Mouse (Mus musculus) thymus, postnatal 36 days (tissue): ENCODE measurements around the gene Plekha8.
A peak's percentile ranks its signal among the peaks of the same experiment; 100 is the strongest.

Source experiments
- DNase-seq, 2 experiments: peaks; one replicate each; pipeline ENCODE4 v3.0.0; 2022; ENCODE audit warnings: mixed read lengths in 2 of 2

Plekha8 gene

DNA sequence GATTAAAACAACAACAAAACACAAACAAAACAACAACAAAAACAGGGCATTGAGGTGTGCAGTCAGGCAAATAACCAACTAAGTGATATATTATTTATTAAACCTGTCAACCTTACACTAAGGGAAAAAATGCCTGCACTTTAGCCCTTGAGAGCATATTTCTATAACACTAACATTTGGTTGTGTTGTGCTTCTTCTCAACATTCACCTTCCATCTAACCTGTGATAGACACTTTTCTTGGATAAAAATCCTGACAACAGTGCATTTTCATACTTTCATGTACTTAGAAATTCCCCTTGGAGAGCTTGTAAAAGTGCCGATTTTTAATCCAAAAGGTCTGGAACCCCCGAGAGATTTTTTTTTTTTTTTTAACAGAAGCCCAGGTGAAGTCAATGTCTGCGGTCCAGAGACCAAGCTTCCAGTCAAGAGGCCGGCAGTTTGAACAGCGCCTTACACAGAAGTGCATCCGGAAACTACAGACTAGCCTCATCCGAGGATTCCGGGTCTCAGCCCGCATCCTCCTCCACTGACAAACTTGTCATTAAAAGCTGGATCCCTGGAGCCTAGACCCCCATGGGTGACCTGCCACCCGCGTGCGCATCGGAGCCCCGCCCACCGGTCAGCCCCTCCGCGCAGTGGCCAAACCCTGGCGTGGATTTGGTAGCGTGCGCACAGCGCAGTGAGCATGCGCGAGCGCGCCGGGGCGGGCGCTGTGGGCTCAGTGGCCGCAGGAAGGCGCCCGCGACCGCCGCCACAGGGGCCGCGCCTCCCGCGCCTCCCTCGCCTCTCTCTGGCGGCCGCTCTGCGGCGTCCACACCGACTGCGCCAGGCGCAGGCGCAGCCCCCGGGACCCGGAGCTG lies at the start of gene Plekha8:
Gene Plekha8, plus strand, starts transcription at position 643 of the 861 bp plus-strand sequence.
- DNase-seq: peak; percentile 81 to 85

DNA sequence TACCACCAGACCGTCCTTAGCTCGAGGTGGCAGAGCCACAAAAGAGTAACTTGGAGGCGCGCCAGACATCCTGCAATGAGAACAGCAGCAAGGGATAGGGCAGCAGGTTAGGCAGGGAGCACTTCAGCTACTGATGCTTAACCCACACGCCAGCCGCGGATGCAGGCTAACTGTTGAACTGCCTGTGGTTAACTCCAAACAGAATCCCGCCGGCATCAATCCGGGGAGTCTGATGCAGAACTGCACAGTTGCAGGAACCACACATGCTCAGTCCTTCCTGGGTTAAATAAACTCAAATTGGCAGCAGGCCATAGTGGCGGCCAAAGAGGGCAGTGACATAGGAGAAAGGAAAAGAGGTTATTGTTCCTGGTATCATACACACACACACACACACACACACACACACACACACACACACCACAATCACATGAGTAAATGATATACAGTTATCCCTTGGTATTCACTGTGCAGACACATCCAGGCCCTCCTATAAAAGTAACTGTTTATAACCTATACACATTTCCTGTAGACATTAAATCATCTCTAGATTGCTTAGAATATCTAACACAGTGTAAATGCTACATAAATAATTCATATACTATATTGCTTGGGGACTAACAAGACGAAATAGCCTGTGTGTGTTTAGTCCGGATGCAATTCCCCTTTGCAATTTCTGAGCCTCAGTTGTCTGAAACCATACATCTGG lies 46.4 kb upstream of the Plekha8 start:
- no peak for DNase-seq

DNA sequence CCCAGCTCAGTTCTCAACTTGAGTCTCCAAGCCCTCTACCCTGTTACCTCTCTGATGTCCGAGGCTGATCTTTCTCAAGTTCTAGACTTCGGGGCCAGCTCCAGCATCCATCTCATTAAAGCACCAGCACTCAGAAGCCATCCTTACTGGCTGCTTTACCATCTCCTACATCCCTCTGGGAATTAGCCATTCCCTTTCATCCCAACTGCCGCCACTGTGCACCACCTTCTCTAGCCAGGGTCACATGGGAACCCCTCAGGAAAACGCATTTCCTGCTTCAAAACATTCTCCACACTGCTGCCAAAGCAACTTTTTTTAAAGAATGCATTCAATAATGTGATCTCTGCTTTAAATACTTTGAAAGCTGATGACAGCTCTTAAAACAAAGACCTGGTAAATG lies 45.6 kb upstream of the Plekha8 start:
- no peak for DNase-seq

DNA sequence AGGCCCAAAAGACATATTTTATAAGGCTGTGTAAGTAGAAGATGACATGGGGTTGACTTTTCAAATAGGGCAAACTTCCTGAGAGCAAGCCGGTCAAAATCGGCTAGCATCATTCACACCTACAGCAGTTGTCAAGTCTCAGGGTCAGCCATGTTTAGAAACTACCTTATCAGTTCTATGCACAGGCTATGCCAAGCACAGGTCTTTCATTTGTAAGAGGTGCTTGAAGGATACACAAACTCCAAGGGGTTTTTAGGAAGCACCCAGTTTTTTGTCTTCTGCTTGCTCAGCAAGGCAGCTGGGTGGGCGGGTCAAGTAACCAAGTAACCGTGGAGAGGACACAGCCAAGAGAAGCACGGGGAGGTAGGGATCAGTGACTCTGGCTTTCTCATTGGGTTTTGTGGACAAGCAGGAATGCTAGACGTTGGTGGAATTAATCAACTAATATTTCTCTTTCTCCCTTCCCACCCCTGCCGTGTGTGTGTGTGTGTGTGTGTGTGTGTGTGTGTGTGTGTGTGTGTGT lies 44.0 kb upstream of the Plekha8 start:
- no peak for DNase-seq

DNA sequence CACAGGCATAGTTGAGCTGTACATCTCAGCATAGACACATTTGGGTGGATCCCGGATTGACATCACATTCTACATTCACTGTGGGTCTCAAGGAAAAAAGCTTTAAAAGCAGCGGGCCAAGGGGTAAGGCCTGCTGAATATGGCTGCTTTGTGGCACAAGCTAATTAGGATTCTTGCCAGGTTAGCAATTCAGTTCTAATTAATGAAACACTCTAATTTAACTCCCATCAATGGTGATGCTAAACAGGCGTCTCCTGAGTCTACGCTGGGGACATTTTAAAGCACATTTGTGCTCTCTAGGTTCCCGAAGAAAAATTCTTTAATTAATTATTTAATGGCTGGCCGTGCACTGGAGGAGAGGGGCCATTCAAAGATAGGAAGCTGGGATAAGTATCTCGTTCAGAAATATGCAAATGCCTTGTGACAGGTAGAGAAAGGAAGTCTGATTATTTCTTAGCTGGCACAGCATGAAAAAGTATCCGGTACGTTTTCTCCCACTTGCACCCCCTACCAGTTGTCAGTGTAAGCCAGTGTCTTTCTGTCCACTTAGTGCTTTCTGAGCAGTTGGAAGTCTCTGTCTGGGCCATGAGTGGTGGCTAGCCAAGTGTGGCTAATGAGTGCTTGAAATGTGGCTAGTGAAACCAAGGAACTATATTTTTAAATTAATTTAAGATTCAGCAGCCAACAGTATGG lies 42.0 kb upstream of the Plekha8 start:
- DNase-seq: no peak

DNA sequence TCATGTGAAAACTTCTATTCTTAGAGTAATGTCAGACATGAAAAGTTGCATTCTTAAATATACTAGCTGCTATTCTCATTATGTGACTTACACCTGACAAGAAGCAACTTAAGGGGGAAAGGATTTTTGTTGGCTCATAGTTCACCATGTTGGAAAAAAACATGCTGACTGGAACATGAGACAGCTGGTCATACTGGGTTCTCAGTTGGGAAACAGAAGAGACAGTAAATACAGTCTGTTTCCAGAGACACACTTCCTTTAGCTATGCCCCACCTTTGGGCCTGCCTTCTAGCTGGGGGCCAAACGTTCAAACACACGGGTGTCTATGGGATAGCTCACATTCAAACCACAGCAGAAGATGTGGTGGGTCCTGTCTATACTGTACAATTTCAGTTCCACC lies 41.3 kb upstream of the Plekha8 start:
- no peak for DNase-seq

DNA sequence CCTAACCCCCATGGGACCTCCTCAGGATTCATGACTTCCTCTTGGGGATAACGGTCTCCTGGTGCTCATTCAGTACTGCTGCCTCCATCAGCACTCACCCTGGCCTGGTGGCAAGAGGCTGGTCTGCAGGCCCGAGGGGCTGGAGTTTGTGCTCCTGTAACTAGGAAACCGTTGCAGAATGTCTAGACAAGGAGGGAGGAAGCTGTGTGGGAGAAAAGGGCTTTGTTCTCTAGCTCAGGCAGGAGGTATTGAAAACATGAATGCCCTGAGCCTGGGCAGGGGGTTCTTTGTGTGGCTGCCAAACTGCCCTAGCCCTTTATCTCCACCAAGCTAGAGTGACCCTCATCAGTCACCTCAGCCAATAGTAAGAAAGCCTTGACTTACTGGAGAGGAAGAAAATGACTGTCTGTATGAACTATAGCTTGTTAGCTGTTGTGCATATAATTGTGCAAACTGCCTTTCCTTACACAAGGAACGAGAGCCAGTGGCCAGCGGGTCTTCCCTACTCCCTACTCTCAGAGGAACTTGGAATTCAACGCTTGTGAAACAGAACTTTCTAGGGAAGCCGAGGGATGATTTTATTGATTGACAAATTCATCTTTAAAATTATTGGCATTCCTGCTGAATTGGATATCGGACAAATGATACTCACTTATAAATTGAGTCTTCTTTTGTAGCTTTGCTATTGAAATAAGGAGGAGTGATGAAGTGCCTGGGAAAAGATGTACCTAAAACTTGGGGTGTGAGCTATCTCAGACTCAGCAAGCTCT lies 40.4 kb upstream of the Plekha8 start:
- no peak for DNase-seq

DNA sequence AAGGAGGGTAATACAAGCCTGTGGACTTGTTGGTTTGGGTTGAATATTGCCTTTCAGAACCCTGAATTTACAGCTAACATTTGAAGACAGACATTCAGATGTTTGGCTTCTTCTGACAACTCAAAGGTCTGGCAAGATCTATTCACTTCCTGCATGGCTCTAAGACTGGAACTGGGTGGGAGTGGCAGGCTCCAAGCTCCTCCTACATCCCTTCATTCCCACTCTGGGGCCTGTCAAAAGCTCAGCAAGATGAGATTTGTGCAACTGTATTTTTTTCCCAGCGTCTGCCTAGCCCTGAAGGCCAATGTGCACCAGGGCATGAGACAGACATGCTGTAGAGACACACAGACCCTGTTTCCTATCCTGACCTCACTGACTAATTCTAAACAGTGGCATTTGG lies 39.1 kb upstream of the Plekha8 start:
- DNase-seq: no peak

DNA sequence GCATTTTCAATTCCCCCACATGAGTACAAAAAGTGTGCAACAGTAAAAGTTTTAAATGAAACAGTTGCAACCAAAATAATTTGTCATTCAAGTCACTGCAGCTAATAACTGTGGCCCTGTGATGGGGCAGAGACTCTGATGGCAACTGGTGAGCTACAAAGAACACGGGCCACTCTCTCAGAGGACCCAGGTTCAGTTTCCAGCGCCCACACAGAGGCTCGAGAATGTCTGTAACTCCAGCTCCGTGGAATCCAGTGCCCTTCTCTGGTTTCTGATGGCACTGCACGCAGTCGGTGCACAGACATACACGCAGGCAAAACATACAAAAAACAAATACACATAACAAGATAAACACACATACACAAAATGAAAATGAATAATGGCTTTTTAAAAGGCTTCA lies 37.2 kb upstream of the Plekha8 start:
- no peak for DNase-seq

DNA sequence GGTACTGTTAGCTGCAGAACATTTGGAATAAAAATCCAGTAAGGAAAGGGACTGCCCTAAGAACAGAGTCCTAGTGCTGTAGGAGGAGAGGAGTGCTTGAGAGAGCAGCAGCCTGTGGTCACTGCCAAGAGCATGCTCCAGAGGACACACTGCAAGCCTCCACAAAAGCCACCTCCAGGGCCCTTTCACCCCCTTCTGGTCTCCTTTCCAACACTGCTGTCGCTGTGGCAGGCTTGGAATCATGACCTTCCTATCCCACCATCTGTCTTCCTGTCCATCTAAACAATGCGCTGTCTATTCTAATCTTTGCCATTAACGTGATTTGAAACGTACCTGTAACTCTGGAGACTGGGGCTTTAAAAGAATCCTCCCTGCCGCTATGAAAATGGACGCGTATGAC lies 36.4 kb upstream of the Plekha8 start:
- DNase-seq: no peak

DNA sequence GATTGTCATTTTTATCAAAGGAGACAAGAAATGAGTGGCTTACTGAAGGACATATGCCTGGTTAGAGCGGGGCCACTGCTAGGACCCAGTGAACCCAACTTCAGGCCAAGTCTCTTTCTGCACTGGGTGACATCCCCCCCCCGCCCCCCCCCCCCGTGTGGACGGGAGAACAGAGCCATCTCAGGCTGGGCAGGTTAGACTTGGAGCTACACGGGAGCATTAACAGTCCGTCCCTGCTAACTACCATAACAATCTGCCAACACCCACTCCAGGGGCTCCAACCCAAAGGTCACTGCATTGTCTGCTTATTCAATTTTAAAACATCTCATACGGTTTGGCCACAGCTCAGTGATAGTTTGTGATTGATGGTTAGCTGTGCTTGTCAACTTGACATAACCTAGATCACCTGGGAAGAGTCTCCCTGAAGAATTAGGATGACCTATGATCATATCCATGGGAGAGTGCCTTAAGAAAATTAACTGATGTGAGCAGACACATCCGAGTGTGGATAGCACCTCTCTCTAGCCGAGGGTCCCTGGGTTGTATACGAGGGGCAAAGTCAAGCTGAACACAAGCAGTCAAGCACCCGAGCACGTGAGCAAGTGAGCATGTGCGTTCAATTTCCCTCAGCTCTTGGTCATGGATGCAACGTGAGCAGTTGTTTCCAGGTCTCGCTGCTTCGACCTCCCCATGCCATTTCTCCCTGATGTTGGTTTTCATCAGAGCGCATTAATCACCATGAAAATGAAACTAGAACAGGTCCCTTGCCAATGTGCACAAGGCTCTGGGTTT lies 32.7 kb upstream of the Plekha8 start:
- DNase-seq: no peak

DNA sequence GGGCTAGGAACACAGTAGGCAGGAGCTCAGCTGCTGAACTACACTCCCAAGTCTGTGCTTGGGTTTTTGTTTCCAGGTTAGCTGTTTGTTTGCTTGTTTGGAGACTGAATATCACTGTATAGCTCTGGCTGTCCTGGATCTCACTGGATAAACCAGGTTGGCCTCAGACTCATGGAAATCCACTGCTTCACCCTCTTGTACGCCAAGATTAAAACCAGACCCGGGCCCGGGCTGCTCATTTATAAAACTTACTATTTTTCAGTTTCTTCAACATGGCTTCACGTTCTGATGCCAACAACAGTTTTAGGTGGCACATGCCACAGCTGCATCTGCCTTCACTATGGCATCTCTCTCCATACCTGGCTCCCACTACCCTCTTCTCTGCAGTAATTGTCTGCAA lies 31.4 kb upstream of the Plekha8 start:
- DNase-seq: no peak

DNA sequence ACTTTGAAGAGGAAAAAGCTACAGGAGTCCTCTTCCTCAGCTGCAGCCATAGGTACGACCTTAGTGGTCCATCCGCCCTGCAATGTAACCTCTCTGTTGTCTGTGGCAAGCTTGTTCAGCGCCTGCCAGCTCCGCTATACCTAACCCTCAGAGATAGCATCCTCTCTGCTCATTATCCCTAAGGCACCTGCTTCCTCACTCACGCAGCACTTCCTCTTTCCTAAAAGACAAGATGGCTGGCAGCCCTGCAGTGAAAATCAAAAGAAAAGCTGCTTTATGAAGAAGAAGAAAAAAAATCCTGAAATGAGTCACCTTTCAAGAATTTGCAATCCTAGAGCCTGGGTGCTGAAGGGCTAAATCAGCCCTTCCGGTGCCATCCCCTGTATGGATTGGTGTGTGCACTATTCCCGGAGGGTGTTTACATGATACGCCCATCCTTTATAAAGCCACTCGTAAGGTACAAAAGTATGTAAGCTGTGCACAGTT lies 30.4 kb upstream of the Plekha8 start:
- no peak for DNase-seq

DNA sequence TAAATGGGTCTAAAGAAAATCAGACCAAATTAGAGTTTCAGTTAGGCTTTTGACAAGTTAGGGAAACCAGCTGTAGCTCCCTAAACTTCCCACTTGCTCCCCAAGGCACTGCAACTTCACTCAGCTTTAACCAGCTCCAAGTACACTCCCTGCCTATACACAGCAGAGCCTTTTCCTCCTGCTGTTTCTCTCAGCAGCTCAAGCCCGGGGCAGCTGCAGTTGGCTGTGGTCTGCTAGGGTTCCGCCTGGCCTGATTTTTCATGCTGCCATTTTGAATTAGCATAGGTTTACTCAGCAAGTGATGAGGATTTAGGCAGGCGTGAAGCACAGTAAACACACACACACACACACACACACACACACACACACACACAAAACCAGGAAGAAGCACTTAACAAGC lies 29.9 kb upstream of the Plekha8 start:
- DNase-seq: no peak

DNA sequence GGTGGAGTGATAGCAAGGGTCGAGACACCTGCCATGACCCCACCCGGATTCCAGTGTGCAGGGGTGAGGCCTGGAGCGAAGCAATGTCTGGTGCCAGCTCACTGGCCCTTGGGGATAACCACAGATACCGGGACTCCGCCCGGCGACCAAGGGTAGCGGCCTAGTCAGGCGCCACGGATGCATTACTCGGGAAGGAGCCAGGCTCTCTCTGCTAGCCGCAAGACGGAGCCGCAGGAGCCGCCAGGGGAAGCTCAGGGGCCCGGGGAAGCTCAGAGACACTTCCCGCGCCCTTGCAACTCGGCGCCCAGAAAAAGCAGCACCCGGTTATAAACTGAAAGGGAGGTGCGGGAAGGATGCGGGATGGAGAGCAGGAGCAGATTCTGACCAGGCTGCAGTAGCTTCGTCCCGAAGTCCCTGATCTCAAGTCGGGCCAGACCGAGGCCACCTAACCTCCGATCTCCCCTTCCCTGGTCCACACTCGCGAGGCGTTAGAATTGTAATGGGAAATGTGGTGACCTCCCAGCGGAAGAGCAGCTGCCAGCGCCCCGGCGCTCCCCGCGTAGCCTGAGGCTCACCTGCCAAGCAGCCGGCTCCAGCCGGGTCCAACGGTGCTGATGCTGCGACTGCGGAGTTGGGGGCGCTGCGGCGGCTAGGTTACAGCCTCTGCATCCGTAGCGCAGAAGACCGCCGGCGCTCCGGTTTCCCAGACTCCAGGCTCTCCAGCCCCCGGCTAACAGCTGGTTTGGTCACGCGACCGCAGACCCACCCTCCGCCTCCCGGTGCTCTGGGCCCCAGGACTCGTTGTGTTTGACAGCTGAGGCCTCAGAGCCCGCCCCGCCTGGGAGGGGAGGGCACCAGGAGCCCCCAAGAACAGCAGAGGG lies 29.0 kb upstream of the Plekha8 start, which contains the start of gene Scrn1:
Gene Scrn1, minus strand, starts transcription at position 825 of the 881 bp plus-strand sequence.
- peak; percentile 34 to 49 for DNase-seq

DNA sequence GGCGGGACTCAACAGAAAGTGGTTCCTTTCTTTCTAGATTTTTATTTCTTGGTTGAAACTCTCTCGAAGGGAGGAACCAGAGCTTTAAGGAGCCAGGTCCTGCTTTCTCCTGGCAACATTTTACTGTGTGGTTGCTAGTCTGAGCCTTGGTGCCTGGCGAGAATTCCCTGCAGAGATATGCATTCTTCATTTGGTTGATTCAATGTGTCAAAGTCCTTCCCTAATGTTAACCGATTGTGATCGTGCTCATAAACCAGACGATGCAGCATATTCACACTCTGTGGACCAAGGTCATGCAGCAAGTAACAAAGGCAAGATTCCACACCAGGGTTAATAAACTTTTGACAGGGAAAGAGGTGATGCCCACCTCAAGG lies 28.4 kb upstream of the Plekha8 start:
- DNase-seq: no peak

DNA sequence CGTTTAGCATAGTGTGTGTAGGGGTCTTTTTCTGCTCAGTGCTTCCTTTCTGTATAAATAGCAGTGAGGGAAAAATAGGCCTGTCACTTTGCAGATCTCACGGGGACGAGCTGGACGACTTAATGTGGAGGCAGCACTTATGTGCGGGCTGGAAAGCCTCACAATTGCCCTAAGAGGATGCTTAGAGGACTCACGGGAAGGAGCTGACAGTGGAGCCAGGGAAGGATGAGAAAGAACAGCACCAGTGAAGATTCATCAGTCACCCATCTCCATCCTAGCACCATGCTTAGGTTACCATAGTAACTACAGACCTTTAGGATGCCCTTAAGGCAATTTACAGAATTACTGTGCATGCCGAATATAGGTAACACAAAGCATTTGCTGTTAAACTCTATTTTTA lies 25.1 kb upstream of the Plekha8 start:
- no peak for DNase-seq

DNA sequence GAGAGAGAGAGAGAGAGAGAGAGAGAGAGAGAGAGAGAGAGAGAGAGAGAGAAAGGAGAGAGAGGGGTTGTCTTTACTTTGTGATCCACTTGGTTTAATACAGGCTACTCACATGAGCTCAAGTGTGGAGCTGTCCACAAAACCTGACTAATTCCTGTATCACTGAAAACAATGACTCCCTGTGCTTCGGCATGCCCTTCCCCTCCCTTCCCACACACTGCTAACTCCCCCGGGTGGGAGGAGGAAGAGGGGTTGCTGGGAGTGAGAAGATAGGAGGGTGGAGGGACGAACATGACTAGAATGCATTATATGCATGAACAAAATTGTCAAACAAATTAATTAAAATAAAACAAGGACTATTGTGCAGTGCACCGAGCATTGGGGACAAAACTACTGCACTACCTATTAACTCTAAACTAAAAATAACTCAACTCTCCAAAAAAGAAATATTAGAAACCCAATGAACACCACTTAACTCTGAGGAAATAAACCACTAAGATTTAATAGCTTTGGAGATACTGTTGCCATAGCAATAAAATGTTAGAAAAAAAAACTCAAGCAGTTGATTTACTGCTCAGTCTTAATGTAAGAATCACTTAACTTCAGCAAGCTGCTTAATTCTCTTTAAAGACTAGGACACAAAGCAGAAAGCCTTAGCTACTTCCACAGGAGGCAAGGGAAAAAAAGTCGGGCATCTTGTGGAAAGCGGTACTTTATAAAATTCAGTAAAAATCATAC lies 21.5 kb upstream of the Plekha8 start:
- DNase-seq: no peak

DNA sequence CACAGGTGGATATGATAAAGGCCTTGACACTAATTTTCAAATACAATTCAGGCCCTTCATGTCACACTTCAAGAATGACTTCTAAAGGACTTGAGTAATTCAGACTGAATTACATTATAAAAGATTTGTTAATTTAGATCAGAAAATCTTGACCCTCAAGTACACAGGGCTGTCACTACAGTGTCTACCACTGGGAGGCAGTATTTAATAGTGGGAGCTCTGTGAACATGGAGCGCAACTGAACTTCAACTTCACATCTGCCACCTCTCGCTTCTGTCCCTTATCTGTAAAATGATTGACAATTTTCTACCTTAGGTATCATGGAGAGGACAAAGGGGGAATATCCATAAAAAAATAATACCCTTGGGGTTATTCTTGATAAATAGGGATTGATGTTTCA lies 8.7 kb upstream of the Plekha8 start:
- peak; percentile 14 to 19 for DNase-seq

DNA sequence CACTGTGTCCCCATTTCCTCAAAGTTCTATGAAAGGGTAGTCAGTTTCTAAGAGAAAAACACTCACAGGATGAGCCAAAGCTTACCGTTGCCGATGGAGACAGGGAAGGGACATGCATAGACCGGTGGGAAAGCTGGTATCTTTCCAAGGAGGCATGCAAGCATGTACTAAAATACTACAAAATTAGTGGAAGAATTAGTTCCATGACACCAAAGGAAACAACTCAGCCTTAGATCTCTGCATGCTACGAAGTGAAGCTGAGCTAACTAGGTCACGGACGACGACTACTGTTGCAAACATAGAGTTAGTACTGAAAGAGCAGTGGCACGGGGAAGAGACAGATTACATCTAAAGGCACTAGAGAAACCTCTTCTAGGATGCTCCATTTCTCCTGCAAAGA lies 8.0 kb upstream of the Plekha8 start:
- DNase-seq: no peak
